Mouse (Mus musculus): Measurements from ENCODE around the gene Rsu1. TPM values are rescaled to one million over a fixed set of nuclear protein-coding genes. Genes with fewer than 3 reads are reported as not detected.
A peak's percentile ranks its signal among the peaks of the same experiment; 100 is the strongest.
"Not testable (repeated sequence)": the region's sequence is repeated elsewhere in the genome, so short reads cannot be mapped to it uniquely, and the experiment has no call there.

The Rsu1 gene
- polyA plus RNA-seq, 1 experiment from 2014 or later, result 147 TPM

DNA sequence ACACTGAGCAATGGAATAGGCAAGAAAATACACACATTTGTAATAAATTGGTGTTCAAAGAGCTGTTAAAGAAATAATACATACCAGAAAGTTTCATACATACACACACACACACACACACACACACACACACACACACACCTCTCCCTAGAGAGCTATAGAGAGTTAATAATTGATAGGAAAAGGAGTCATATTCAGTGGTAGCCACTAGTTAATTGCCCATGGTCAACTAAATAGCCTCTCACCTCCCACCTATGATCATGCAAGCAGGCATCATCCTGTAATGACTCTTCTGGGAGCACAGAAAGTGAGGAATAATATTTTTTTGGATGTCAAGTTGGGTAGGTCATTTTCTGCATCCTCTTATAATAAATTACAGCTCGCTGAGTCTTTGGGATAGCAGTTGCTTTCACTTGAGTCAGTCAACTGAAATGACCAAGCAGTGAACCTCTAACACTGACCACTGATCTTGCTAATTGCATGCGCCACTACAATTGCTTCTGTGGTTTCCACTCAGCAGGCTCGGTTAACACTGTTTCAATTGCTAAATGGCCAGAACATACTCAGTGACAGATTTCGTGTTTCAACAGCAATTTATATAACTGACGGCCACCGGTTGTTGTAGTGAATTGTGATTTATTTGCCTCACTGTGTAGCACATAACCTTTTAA lies 68.3 kb downstream of the Rsu1 start:
- Histone ChIP-seq H3K9me3 (ENCODE audit: low read length) (no peaks in the 10 kb centered on the region), H3K4me2 (replicated peaks; ENCODE audit: low read depth, low read length) (no peak overlapping the region), H3K9ac (replicated peaks; ENCODE audit: low read length) (no peak overlapping the region), H3K27me3 (ENCODE audit: insufficient read depth, low read length) (no peaks in the 10 kb centered on the region), H3K36me3 (ENCODE audit: insufficient read depth, low read length) (no peaks in the 10 kb centered on the region), H3K4me1 (ENCODE audit: insufficient read depth, low read length) (peaks cover 5% of the 10 kb centered on the region; the same call in 1 of the 2 replicates), H3K27ac (ENCODE audit: low read length) (no peak overlapping the region), H3K4me3 (ENCODE audit: low read length) (no peak overlapping the region)
- WGBS, result 17% methylated on average over 6 of the region's 6 CpGs
- peak; percentile 73 for ATAC-seq (ENCODE audit: low FRiP score, low TSS enrichment)

DNA sequence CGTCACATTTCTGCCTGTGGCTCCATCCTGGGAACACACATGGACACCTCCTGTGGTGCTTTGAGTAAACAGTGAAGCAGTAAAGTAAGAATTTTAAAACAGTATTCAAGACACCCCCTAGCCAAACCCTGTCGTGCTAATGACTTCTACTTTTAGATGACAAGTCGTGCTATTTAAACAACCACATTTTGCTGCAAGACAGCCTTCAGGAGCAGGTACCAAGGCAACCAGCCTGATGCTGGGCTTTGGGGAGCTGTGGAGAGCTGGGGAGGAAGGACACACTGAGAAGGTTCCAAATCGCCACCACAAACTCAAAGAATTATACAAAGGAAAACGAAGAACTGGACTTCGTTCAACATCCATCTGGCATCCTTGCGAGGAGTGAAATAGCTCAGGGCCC lies 71.5 kb downstream of the Rsu1 start:
- 78% methylated on average over 7 of the region's 7 CpGs for WGBS
- Histone ChIP-seq H3K4me2 (replicated peaks; ENCODE audit: low read depth, low read length) (no peak overlapping the region), H3K36me3 (ENCODE audit: insufficient read depth, low read length) (no peaks in the 10 kb centered on the region), H3K9ac (replicated peaks; ENCODE audit: low read length) (no peak overlapping the region), H3K27me3 (ENCODE audit: insufficient read depth, low read length) (no peaks in the 10 kb centered on the region), H3K4me1 (ENCODE audit: insufficient read depth, low read length) (no peaks in the 10 kb centered on the region; the same call in 1 of the 2 replicates), H3K27ac (ENCODE audit: low read length) (no peak overlapping the region), H3K9me3 (ENCODE audit: low read length) (no peaks in the 10 kb centered on the region), H3K4me3 (ENCODE audit: low read length) (no peak overlapping the region)
- no peak for ATAC-seq (ENCODE audit: low FRiP score, low TSS enrichment)

DNA sequence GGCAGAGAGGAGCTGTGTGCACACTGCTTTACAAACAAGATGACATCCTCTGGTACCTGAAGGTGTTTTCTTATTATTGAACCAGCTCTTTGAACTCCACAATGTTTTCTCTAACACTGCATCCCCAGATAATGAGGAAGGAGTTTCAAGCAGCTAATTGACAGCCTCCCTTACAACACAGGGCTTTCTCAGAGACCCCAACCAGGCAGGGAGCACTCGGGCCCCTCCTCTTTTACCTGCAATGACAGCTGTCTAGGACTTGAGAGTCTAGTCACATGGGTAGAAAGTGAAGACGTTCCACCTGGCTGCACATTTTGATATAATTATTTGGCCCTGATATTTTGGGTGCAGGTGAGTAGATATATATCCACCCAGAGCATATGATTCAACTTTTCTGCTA lies 72.2 kb downstream of the Rsu1 start:
- Histone ChIP-seq H3K36me3 (ENCODE audit: insufficient read depth, low read length) (no peaks in the 10 kb centered on the region), H3K9me3 (ENCODE audit: low read length) (no peaks in the 10 kb centered on the region), H3K4me2 (replicated peaks; ENCODE audit: low read depth, low read length) (no peak overlapping the region), H3K4me3 (ENCODE audit: low read length) (no peak overlapping the region), H3K27ac (ENCODE audit: low read length) (no peak overlapping the region), H3K4me1 (ENCODE audit: insufficient read depth, low read length) (no peaks in the 10 kb centered on the region; the same call in 1 of the 2 replicates), H3K27me3 (ENCODE audit: insufficient read depth, low read length) (no peaks in the 10 kb centered on the region), H3K9ac (replicated peaks; ENCODE audit: low read length) (no peak overlapping the region)
- no peak for ATAC-seq (ENCODE audit: low FRiP score, low TSS enrichment)
- 75% methylated on average over 2 of the region's 2 CpGs for WGBS

DNA sequence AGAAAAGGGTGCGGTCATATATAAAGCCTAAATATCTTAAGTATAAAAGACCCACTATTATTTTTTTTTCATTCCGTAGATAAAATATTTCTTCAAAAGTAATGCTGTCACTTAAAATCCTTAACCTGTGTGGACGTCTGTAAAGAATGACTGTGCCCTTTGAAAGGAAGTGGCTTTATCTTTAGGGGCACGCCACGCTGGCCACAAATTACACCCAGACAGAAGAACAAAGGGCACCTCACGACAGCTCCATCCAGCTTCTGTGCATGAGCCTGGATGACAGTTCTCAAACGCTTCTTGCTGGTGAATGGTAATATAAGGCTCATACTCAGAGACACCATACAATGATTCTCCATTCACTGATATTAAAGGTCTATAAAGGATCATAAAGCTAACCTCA lies 75.7 kb downstream of the Rsu1 start:
- Histone ChIP-seq H3K9me3 (ENCODE audit: low read length) (no peaks in the 10 kb centered on the region), H3K9ac (replicated peaks; ENCODE audit: low read length) (no peak overlapping the region), H3K36me3 (ENCODE audit: insufficient read depth, low read length) (no peaks in the 10 kb centered on the region), H3K27me3 (ENCODE audit: insufficient read depth, low read length) (no peaks in the 10 kb centered on the region), H3K27ac (ENCODE audit: low read length) (no peak overlapping the region), H3K4me1 (ENCODE audit: insufficient read depth, low read length) (no peaks in the 10 kb centered on the region), H3K4me2 (replicated peaks; ENCODE audit: low read depth, low read length) (no peak overlapping the region), H3K4me3 (ENCODE audit: low read length) (no peak overlapping the region)
- no peak for ATAC-seq (ENCODE audit: low FRiP score, low TSS enrichment)
- 66% methylated on average over 7 of the region's 7 CpGs for WGBS

DNA sequence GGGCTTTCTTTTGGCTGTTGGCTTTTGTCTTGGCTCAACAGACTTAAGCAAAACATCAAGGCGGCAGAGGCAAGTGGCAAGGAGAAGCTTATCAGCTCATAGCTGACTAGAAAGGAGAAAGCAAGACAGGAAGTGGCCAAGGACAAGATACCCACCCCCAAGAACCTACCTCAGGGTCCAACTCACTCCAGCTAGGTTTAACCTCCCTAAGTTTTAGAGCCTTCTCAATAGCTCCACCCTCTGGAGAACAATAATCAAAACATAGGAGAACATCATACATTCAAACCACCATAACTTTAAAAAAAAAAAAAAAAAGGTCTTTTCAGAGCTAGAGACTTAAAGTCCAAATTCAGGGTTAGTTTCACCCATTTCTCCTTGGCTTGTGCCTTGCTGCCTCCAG lies 79.1 kb downstream of the Rsu1 start:
- Histone ChIP-seq H3K4me1 (ENCODE audit: insufficient read depth, low read length) (no peaks in the 10 kb centered on the region), H3K36me3 (ENCODE audit: insufficient read depth, low read length) (no peaks in the 10 kb centered on the region), H3K9ac (replicated peaks; ENCODE audit: low read length) (no peak overlapping the region), H3K9me3 (ENCODE audit: low read length) (no peaks in the 10 kb centered on the region), H3K27ac (ENCODE audit: low read length) (no peak overlapping the region), H3K27me3 (ENCODE audit: insufficient read depth, low read length) (no peaks in the 10 kb centered on the region), H3K4me3 (ENCODE audit: low read length) (no peak overlapping the region), H3K4me2 (replicated peaks; ENCODE audit: low read depth, low read length) (no peak overlapping the region)
- WGBS, result 73% methylated on average over 1 of the region's 1 CpGs
- ATAC-seq (ENCODE audit: low FRiP score, low TSS enrichment), result no peak

DNA sequence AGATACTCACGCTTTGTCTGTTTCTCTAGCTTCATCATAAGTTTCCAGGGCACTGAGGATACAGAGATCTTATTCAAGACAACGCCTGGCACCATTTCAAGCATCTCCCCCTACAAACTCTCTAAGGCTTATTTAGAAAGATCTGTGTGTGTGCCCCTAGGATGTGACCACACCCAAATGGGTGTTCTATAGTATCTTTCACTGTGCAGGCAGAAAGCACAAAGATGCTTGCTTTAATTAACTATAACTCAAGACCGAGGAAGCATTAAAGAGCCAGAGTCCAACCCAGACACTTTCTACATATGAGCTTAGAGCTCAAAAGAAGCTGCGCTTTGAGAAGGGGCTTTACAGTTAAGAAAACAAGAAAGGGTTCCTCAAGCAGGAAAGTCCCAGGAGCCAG lies 80.4 kb downstream of the Rsu1 start:
- 88% methylated on average over 4 of the region's 4 CpGs for WGBS
- no peak overlapping the region for H3K27ac ChIP-seq (ENCODE audit: low read length)
- no peaks in the 10 kb centered on the region for H3K4me1 ChIP-seq (ENCODE audit: insufficient read depth, low read length)
- no peak for ATAC-seq (ENCODE audit: low FRiP score, low TSS enrichment)
- H3K4me2 ChIP-seq (replicated peaks; ENCODE audit: low read depth, low read length), result no peak overlapping the region
- H3K4me3 ChIP-seq (ENCODE audit: low read length), result no peak overlapping the region
- no peaks in the 10 kb centered on the region for H3K9me3 ChIP-seq (ENCODE audit: low read length)
- H3K36me3 ChIP-seq (ENCODE audit: insufficient read depth, low read length), result no peaks in the 10 kb centered on the region
- H3K9ac ChIP-seq (replicated peaks; ENCODE audit: low read length), result no peak overlapping the region
- H3K27me3 ChIP-seq (ENCODE audit: insufficient read depth, low read length), result no peaks in the 10 kb centered on the region

DNA sequence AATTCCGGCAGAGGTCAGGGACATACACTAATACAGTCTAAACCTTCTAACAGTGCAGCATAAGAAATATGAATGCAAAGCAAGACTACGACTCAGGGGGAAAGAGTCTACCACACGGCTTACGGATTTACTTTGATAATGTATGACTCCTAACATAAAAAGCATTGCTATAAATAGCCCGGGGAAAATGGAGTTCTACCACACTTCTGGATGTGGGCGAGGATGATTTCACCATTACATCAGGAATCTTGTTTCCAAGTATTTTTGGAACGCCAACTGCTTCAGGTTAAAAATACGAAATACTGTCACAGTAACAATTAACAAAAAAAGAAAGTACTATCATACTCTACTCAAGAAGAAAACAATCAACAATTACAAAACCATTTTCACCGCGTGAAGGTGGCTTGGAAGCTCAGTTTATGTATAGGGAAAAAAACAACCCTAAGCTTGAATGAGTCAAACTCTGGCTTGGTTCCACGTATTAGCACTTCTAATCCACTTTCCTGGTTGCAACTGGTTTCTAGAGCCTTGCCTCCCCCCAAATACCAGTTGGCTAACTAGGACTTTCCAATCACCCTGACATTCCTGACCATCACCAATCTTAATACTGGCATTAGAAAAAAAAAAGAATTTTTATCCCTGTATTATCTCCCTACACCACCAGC lies 82.3 kb downstream of the Rsu1 start:
- Histone ChIP-seq H3K27me3 (ENCODE audit: insufficient read depth, low read length) (no peaks in the 10 kb centered on the region), H3K4me2 (replicated peaks; ENCODE audit: low read depth, low read length) (no peak overlapping the region), H3K36me3 (ENCODE audit: insufficient read depth, low read length) (no peaks in the 10 kb centered on the region), H3K27ac (ENCODE audit: low read length) (no peak overlapping the region), H3K9me3 (ENCODE audit: low read length) (no peaks in the 10 kb centered on the region), H3K4me3 (ENCODE audit: low read length) (no peak overlapping the region), H3K4me1 (ENCODE audit: insufficient read depth, low read length) (no peaks in the 10 kb centered on the region), H3K9ac (replicated peaks; ENCODE audit: low read length) (no peak overlapping the region)
- no peak for ATAC-seq (ENCODE audit: low FRiP score, low TSS enrichment)
- 93% methylated on average over 11 of the region's 11 CpGs for WGBS

DNA sequence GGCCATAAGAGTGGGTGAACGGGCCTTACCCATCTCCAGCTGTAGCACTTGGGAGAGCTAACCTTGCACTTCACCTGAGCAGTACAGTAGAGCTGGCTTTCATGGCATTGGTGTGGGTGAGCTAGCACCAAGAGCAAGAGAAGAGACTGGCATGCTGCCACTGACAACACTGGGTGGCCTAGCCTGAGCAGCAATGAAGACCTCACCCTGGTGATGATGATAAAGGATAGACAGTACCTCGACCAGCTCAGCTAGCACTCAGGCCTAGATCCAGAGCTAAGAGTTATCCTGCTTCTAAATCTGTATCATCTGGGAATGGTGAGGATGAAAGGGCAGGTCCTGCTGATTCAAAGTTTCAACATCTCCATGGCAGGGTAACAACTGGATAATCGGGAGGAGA lies 88.1 kb downstream of the Rsu1 start:
- no peak for ATAC-seq (ENCODE audit: low FRiP score, low TSS enrichment)
- Histone ChIP-seq H3K27me3 (ENCODE audit: insufficient read depth, low read length) (no peaks in the 10 kb centered on the region), H3K4me2 (replicated peaks; ENCODE audit: low read depth, low read length) (no peak overlapping the region), H3K4me3 (ENCODE audit: low read length) (no peak overlapping the region), H3K36me3 (ENCODE audit: insufficient read depth, low read length) (no peaks in the 10 kb centered on the region), H3K27ac (ENCODE audit: low read length) (no peak overlapping the region), H3K9me3 (ENCODE audit: low read length) (no peaks in the 10 kb centered on the region), H3K4me1 (ENCODE audit: insufficient read depth, low read length) (no peaks in the 10 kb centered on the region), H3K9ac (replicated peaks; ENCODE audit: low read length) (no peak overlapping the region)
- 86% methylated on average over 3 of the region's 3 CpGs for WGBS

DNA sequence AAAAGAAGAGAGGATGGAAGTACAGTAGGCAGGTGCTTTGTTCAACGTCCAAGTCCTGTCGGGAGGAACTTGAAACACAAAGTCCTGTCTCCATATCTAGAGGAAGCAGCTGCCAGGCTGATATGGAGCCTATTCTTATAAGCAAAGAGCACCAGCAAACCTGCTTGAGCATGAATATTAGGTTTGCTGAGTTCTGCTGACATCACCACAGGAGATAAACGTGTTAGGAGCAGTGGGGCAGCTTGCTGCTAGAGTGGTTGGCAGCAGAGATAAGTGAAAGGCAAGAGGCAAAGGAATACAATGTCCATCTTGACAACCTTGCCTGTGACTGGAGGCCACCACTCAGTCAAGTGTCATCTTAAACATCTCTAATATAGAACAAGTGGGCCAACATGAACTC lies 89.3 kb downstream of the Rsu1 start:
- not testable (repeated sequence) for ATAC-seq (ENCODE audit: low FRiP score, low TSS enrichment); H3K9me3 ChIP-seq (ENCODE audit: low read length); H3K4me3 ChIP-seq (ENCODE audit: low read length); H3K4me2 ChIP-seq (replicated peaks; ENCODE audit: low read depth, low read length); H3K27me3 ChIP-seq (ENCODE audit: insufficient read depth, low read length); H3K4me1 ChIP-seq (ENCODE audit: insufficient read depth, low read length); H3K36me3 ChIP-seq (ENCODE audit: insufficient read depth, low read length); H3K9ac ChIP-seq (replicated peaks; ENCODE audit: low read length); H3K27ac ChIP-seq (ENCODE audit: low read length)
- WGBS, result no CpG with 5 or more reads among the region's 3 CpGs

DNA sequence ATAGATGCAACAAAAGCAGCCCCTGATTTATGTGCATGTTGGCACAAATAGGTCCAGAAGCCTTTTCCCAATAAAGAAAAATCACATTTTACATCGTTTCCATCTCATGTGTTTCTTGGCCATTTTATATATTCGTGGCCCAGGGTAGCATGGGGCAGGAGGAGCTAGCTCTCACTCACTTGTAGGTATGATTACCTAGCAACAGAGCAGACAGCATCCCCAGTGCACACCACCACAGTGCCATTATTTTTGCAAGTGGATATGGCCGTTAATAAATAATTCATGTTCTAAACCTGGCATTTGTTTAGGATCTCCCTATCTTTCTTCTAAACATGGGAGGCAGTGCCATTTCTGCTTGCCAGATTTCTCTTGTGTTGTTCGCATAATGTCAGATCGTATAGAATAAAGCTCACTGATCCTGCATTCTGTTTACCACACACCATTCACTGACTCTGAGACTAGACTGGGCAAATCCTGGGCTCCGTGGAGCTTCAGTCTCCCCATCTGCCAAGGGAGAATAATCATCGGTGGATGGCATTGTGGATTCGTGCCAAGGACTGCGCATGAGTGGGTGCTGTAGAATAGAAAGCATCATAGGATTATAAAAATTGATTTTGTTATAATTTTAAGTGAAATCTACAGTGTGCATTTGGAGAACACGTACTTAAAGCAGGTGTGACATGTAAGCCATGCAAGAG lies 93.4 kb downstream of the Rsu1 start:
- Histone ChIP-seq H3K27ac (ENCODE audit: low read length) (no peak overlapping the region), H3K4me1 (ENCODE audit: insufficient read depth, low read length) (peaks cover 3% of the 10 kb centered on the region; the same call in 1 of the 2 replicates), H3K36me3 (ENCODE audit: insufficient read depth, low read length) (no peaks in the 10 kb centered on the region), H3K27me3 (ENCODE audit: insufficient read depth, low read length) (no peaks in the 10 kb centered on the region; the same call in 1 of the 2 replicates), H3K4me3 (ENCODE audit: low read length) (no peak overlapping the region), H3K9ac (replicated peaks; ENCODE audit: low read length) (no peak overlapping the region), H3K4me2 (replicated peaks; ENCODE audit: low read depth, low read length) (no peak overlapping the region), H3K9me3 (ENCODE audit: low read length) (no peaks in the 10 kb centered on the region)
- WGBS, result 89% methylated on average over 10 of the region's 10 CpGs
- no peak for ATAC-seq (ENCODE audit: low FRiP score, low TSS enrichment)

Measured in kidney, embryonic 16.5 days (tissue).